Mouse (Mus musculus) stomach, embryonic 16.5 days (tissue): Measurements from ENCODE around the gene Gpr15. TPM values are rescaled to one million over a fixed set of nuclear protein-coding genes. Genes with fewer than 3 reads are reported as not detected.

Experiments used
- ATAC-seq: fragments of 200-750 bp; cut with Nextera tagmentation; 2 replicates; pipeline ENCODE4 v1.8.0; 2017; ENCODE audit warnings: moderate number of reproducible peaks, moderate TSS enrichment; ENCODE audit not compliant: insufficient read depth, low FRiP score
- H3K27ac ChIP-seq: fragments of 300-500 bp; sonication (generic); 2 replicates; pipeline ENCODE4 v1.5.1; 2014; ENCODE audit warnings: low read length
- H3K27me3 ChIP-seq: fragments of 300-500 bp; sonication (generic); 2 replicates; pipeline ENCODE4 v1.6.1; 2014; ENCODE audit warnings: low read length, control low read depth, mixed read lengths; ENCODE audit not compliant: control insufficient read depth, insufficient read depth
- H3K36me3 ChIP-seq: fragments of 300-500 bp; sonication (generic); 2 replicates; pipeline ENCODE4 v1.6.1; 2014; ENCODE audit warnings: low read length; ENCODE audit not compliant: control insufficient read depth, insufficient read depth
- H3K4me1 ChIP-seq: fragments of 300-500 bp; sonication (generic); 2 replicates; pipeline ENCODE4 v1.6.1; 2014; ENCODE audit warnings: low read length, control low read depth, mixed read lengths; ENCODE audit not compliant: control insufficient read depth, insufficient read depth
- H3K4me2 ChIP-seq: fragments of 300-500 bp; sonication (generic); 2 replicates; pipeline ENCODE4 v1.6.1; 2014; ENCODE audit warnings: low read depth, low read length, mixed read lengths
- H3K4me3 ChIP-seq: fragments of 300-500 bp; sonication (generic); replicated peaks from 2 replicates; pipeline ENCODE4 v1.5.1; 2014; ENCODE audit warnings: mild to moderate bottlenecking, low read length
- H3K9ac ChIP-seq: fragments of 300-500 bp; sonication (generic); 2 replicates; pipeline ENCODE4 v1.6.1; 2014; ENCODE audit warnings: low read length
- H3K9me3 ChIP-seq: fragments of 300-500 bp; sonication (generic); replicated peaks from 2 replicates; pipeline ENCODE4 v1.6.1; 2016; ENCODE audit warnings: low read length, control low read depth; ENCODE audit not compliant: control insufficient read depth
- WGBS: fragments of 180-500 bp; shearing (Covaris S2); extraction: QIAGEN DNeasy Blood & Tissue Kit; methylation state at CpG from one replicate; pipeline ENCODE4 v1.1.7; 2014; 5-methylcytosine and 5-hydroxymethylcytosine counted together
- polyA plus RNA-seq: library from polyadenylated mRNA; unstranded; fragments of >200 nt; fragmentation: Nextera tagmentation; extraction: Ambion mirVana; gene quantifications from 2 replicates; pipeline ENCODE4 v1.2.1, GENCODE M21; 2015

Gene Gpr15
- polyA plus RNA-seq, result 0.14 TPM in 1 of 2 replicates, not detected in the other

- no peaks in the 10 kb centered on the region for H3K4me1 ChIP-seq
- H3K4me2 ChIP-seq, result no peak within 1 kb of the TSS
- no peaks in the 10 kb centered on the region for H3K9me3 ChIP-seq
- H3K4me3 ChIP-seq, result no peak within 1 kb of the TSS
- H3K36me3 ChIP-seq, result no peaks in the 10 kb centered on the region
- no peaks in the 10 kb centered on the region for H3K27me3 ChIP-seq
- no peak within 1 kb of the TSS for H3K9ac ChIP-seq
- no peak within 1 kb of the TSS for H3K27ac ChIP-seq
- WGBS, result 88% methylated on average over 7 of the region's 7 CpGs
- no peak for ATAC-seq
Observed at GRCm38 (mm10) chr16:58718666-58719120, at the start of gene Gpr15. TSS of gene Gpr15 (minus strand) at chr16:58719070.

DNA sequence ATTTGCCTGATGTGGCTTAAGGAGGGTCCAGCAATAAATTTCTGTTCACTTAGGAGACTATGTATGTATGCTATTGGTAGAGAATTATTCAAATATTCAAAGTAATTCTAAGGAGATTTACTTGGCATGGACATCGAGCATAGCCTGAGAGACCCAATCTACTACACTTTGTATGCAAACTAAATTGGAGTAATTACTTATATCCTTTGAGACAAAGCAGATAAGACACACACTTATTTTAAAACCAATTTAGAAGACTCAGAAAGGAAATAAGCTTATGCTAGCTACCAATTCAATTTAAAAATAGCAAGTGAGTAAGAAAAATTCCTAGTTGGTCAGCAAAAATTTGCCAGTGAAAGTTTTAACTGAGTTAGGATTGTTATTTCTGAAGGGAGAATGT lies 44.2 kb upstream of the Gpr15 start, which contains the start of gene Olfr172:
TSS of gene Olfr172 (minus strand) at position 101 of the 400 bp plus-strand sequence.
- Histone ChIP-seq H3K27me3 (no peaks in the 10 kb centered on the region), H3K4me1 (no peaks in the 10 kb centered on the region), H3K27ac (no peak within 1 kb of the TSS), H3K9me3 (no peaks in the 10 kb centered on the region), H3K4me2 (no peak within 1 kb of the TSS), H3K4me3 (no peak within 1 kb of the TSS), H3K36me3 (no peaks in the 10 kb centered on the region), H3K9ac (no peak within 1 kb of the TSS)
- ATAC-seq, result no peak
- 81% methylated on average over 1 of the region's 1 CpGs for WGBS

DNA sequence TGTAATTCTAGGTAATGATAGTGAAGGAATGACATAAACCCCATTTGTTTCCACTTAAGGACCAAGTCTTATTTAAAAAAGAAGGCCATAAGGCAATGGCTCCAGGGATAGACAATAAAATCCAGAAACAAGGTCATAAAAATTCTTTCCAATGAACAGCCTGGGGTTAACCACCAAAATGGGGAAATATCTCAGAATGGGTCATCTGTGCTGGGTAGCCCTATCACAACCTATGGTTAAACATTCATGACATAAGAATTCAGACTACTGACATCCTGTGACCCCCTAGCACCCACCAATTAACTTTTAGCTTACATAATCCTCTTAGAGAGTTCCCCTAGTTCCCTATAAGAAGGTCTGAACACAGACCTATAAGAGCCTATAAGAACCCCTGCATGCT lies 37.3 kb upstream of the Gpr15 start:
- no peak for ATAC-seq
- Histone ChIP-seq H3K36me3 (no peaks in the 10 kb centered on the region), H3K4me3 (no peak overlapping the region)

GRCm38 (mm10) chr16:58751314-58751713 lies 32.4 kb upstream of the Gpr15 start:
- ATAC-seq, result no peak; the same call in 1 of the 2 replicates
- no peak overlapping the region for H3K4me3 ChIP-seq
- no peaks in the 10 kb centered on the region for H3K4me1 ChIP-seq
- no peaks in the 10 kb centered on the region for H3K9me3 ChIP-seq
- H3K36me3 ChIP-seq, result no peaks in the 10 kb centered on the region
- H3K4me2 ChIP-seq, result no peak overlapping the region
- 37% methylated on average over 1 of the region's 1 CpGs for WGBS
- no peak overlapping the region for H3K9ac ChIP-seq
- H3K27me3 ChIP-seq, result no peaks in the 10 kb centered on the region
- H3K27ac ChIP-seq, result no peak overlapping the region

More for the DNA sequence above, 37.3 kb upstream of the Gpr15 start:
- Histone ChIP-seq H3K4me2 (no peak overlapping the region), H3K27ac (no peak overlapping the region), H3K9ac (no peak overlapping the region), H3K4me1 (no peaks in the 10 kb centered on the region), H3K9me3 (no peaks in the 10 kb centered on the region), H3K27me3 (no peaks in the 10 kb centered on the region)

GRCm38 (mm10) chr16:58746715-58747114 lies 27.8 kb upstream of the Gpr15 start:
- no peak for ATAC-seq
- WGBS, result 70% methylated on average over 4 of the region's 4 CpGs
- no peak overlapping the region for H3K9ac ChIP-seq
- H3K36me3 ChIP-seq, result no peaks in the 10 kb centered on the region
- no peak overlapping the region for H3K4me3 ChIP-seq
- no peaks in the 10 kb centered on the region for H3K27me3 ChIP-seq
- H3K4me2 ChIP-seq, result no peak overlapping the region
- no peak overlapping the region for H3K27ac ChIP-seq
- H3K4me1 ChIP-seq, result no peaks in the 10 kb centered on the region
- no peaks in the 10 kb centered on the region for H3K9me3 ChIP-seq

DNA sequence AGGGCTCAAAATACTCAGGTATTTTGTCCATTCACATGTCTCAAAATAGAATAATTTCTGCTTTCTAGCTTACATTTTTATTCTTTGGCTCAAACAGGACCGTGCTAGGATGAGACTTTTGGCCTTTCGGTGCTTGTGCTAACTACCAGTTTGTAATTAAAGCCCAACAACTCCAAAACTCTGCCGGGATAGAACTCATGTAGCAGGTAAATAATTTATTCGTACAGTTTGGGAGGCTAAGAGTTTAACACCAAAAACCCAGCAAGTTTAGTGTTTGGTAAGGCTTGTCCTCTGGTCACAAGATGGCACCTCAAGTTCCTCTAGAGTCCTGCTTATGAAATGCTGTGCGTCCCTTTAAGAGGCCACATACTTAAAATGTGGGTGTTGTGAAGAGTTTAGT lies 21.9 kb upstream of the Gpr15 start:
- Histone ChIP-seq H3K4me3 (no peak overlapping the region), H3K4me1 (no peaks in the 10 kb centered on the region), H3K27ac (no peak overlapping the region), H3K4me2 (no peak overlapping the region), H3K9me3 (no peaks in the 10 kb centered on the region), H3K27me3 (no peaks in the 10 kb centered on the region), H3K9ac (no peak overlapping the region), H3K36me3 (no peaks in the 10 kb centered on the region)
- ATAC-seq, result no peak
- WGBS, result 94% methylated on average over 5 of the region's 5 CpGs

GRCm38 (mm10) chr16:58738800-58739199 lies 19.9 kb upstream of the Gpr15 start:
- Histone ChIP-seq H3K27me3 (no peaks in the 10 kb centered on the region), H3K36me3 (peaks cover 5% of the 10 kb centered on the region; the same call in 1 of the 2 replicates), H3K27ac (no peak overlapping the region), H3K9me3 (no peaks in the 10 kb centered on the region), H3K4me2 (no peak overlapping the region), H3K4me1 (no peaks in the 10 kb centered on the region), H3K9ac (no peak overlapping the region), H3K4me3 (no peak overlapping the region)
- ATAC-seq, result no peak
- WGBS, result 82% methylated on average over 1 of the region's 1 CpGs

DNA sequence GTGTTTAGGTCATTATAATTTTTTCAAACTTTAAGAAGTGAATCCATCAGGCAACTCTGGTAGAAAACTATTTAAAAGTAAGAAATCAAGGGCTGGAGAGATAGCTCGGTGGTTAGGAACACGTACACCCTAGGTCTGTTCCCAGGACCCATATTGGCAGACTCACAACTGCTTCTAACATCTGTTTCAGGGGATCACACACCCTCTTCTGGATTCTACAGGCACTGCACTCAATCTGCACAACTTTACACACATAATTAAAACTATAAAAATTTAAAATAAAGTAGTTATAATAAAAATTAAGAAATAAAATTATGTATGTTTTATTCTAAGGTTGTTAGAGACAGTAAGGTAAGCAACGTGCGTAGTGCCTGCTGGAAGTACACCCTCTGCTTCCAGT lies 19.3 kb upstream of the Gpr15 start:
- 65% methylated on average over 4 of the region's 4 CpGs for WGBS
- H3K4me1 ChIP-seq, result no peaks in the 10 kb centered on the region
- no peaks in the 10 kb centered on the region for H3K9me3 ChIP-seq
- ATAC-seq, result no peak
- no peak overlapping the region for H3K27ac ChIP-seq
- H3K36me3 ChIP-seq, result peaks cover 9% of the 10 kb centered on the region; the same call in 1 of the 2 replicates
- no peak overlapping the region for H3K4me2 ChIP-seq
- H3K27me3 ChIP-seq, result no peaks in the 10 kb centered on the region
- no peak overlapping the region for H3K9ac ChIP-seq
- H3K4me3 ChIP-seq, result no peak overlapping the region

DNA sequence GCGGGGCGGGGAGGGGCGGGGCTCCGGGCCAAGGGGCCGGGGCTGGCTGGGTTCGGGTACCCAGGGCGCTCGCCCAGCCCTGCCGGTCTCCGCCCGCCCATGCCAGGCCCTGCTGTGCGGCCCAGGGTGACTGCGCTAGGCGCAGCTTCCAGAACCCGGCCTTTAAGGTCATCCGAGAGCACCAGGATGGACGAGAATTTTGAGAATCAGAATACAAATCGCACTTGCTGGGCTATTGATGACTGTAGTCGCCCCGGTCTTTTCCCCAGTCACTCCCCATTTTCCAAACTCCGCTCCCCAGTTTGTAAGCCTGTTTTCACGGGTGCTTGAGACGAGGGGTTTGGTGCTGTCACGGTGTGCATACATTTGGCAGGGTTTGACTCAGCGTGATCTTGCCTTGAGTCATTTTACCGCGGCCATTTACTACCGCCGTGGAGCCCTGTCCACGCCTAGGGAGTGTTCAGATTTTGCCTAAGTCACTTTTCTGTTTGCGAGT lies 9.4 kb upstream of the Gpr15 start:
- peak overlapping the region; percentile 61 for H3K4me2 ChIP-seq
- peak; percentile 86 for ATAC-seq
- H3K4me3 ChIP-seq, result peak overlapping the region; percentile 68
- H3K9ac ChIP-seq, result peak overlapping the region; percentile 83
- H3K27ac ChIP-seq, result peak overlapping the region; percentile 83
- no peaks in the 10 kb centered on the region for H3K27me3 ChIP-seq
- no peaks in the 10 kb centered on the region for H3K9me3 ChIP-seq
- peaks cover 17% of the 10 kb centered on the region for H3K36me3 ChIP-seq
- WGBS, result 2% methylated on average over 30 of the region's 31 CpGs
- peaks cover 4% of the 10 kb centered on the region for H3K4me1 ChIP-seq
